Mouse (Mus musculus) megakaryocyte, adult 5-6 weeks (primary cell): Measurements from ENCODE around the gene Plekhg6. TPM values are rescaled to one million over a fixed set of nuclear protein-coding genes. Genes with fewer than 3 reads are reported as not detected.

Source experiments
- ATAC-seq: 2 replicates; pipeline ENCODE4 v1.8.0; 2016; ENCODE audit warnings: mild to moderate bottlenecking, inconsistent platforms; ENCODE audit not compliant: poor library complexity, severe bottlenecking
- total RNA-seq, 2 experiments: library from RNA; stranded (forward) in 1 of 2; stranded (reverse) in 1 of 2; fragments of 153-499, 151-499 nt in 1 of 2; fragments of 221-1000, 200-1000 nt in 1 of 2; gene quantifications; 2 replicates each; pipeline versions ENCODE4 v1.2.3 to v1.2.4; 2015 to 2017

Gene Plekhg6
- total RNA-seq (2015) (not detected in 2 replicates), total RNA-seq (2017) (not detected in 2 replicates)

DNA sequence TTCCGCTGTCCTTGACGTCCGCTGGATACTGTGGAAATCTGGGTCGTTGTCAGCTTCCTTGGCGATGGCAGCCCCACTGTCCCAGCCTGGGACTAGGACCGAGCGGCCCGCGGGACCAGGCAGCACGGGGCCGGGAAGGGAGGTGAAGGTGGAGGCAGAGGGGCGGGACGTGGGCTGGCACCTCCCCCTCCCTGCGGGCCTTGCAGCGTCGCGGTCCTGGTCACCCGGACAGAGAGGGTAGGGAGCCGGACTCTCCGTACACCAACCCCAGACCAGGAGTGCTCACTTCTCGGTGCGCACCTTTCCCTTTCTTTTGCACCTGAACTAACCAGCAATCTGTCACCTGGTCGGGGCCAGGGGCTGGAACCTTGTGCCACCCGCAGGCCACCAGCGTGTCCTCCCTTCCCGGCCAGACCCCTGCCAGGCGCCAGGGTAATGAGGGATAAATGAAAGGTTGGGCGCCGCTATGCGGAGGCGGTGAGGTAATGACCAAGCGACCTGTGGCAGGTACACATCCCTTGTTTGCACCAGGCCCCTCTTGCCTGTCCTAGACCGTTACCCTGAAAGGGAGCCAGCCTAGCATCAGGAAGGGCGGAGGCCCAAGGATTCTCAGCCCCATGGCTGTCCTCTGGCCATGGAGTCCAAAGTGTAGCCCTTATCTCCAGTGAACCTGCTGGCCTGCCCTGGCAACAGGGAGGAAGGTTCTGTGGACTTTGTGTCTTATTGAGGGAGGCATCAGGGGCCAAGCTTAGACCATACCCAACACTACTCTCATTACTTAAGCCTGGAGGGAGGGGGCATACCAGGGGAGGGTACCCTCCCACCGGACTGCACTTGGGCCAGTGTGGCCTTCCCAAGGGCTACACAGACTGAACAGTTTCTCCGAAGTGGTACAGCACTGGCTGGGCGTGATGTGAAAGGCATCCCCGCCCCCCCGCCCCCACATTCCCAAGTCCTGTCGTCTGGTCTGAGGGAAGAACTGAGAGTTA lies at the start of gene Plekhg6:
TSS of gene Plekhg6 (minus strand) at position 422 of the 989 bp plus-strand sequence.
- 0 out of 2 replicates have a peak, but pooled peaks have one; percentile 17 for ATAC-seq

DNA sequence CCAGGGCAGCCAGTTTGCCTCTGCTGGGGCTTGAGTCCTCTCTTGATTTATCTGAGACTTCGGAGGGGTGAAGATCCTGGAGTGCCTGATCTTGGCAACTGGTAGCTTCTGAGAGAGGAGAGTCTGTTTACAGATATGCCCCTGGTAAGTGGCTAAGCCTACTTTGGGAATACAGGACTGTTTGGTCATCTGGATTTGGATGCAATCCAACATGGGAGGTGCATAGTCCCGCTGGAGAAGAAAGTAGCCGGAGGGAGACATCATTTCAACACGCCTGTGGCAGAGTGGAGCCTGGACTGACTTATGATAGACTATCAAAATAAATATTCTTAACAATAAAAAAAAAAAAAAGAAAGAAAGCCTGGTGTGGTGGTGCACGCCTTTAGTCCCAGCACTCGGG lies 49.1 kb upstream of the Plekhg6 start:
- ATAC-seq: no peak

DNA sequence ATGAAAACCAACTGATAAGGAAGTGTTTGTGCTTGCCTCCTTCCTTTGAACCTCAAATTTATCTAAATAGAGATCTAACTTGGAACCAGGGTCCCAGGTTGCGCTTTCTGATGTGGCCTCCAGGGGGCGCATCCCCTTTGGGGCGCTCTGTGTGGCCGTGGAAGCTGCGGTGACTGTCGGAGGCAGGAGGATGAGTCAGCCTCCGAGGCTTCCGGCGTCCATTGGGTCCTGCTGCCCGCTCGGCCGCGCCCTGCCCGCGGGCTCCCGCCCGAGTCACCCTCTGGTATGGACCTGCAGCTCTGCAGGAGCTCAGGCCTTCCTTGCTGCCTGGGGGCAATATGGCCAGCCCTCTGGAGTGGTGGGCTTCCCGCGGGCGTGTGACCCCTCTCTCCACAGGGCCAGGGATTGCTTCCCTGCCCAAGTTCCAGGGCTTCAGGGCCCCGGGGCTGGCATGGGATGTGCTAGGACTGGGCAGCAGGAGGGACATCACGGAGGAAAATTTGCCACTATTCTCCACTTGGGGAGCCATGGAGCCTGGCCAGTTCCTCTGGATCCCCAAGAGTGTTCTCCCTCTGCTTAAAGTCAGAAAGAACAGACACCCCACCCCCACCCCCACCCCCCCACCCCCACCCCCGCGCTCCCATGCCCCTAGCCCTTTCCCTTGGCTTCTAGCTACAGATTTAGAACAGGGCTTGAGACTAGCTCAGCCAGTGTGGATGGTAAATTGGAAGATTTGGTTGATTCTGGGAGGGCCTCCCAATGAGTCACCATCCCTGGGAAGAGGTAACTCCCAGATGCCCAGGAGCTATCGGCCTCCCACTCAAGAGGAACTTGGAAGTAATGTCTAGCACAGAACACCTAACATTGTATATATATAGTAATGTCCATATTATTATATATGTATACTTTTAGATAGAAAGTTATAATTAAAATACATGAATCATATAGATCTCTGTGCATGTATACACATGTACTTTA lies 46.1 kb upstream of the Plekhg6 start:
- ATAC-seq: peak; percentile 87

DNA sequence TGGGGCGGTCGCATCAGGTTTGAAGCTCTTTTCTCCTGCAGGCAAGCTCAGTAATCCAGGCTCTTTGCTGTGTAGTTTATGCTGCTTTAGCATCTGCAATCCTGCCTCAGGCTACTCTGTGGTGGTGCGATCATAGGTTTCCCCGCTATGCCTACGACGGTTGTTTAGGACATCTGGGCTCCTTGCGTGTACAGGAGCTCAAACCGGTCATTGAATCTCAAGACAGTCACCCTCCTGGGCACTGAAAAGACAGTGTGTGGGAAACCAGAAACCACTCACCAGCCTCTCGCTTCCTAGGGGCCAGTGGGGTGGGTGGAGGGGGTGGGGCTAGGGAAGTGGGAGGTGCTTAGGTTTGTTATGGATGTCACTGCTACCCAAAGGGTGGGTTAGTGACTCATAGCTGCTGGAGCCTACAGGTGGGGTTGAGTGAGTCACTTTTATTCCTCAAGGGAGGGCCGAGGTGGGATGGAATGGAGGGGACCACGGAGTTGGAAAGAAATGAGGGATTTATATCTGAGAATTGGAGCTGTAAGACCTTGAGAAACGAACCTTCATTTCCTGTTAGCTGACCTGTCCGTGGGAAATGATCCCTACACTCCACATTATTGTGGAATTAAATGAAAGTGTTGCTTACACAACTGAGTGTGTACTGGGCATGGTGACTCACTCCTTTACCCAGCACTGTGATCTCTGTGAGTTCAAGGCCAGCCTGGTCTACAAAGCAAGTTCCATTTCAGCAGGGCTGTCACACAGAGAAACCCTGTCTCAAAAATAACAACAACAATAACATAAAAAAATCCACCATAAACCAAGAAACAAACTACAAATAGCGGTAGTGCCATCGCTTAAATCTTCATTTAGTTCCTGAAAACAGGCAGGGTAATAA lies 44.9 kb upstream of the Plekhg6 start:
- ATAC-seq: peak; percentile 17; the same call in 1 of the 2 replicates

DNA sequence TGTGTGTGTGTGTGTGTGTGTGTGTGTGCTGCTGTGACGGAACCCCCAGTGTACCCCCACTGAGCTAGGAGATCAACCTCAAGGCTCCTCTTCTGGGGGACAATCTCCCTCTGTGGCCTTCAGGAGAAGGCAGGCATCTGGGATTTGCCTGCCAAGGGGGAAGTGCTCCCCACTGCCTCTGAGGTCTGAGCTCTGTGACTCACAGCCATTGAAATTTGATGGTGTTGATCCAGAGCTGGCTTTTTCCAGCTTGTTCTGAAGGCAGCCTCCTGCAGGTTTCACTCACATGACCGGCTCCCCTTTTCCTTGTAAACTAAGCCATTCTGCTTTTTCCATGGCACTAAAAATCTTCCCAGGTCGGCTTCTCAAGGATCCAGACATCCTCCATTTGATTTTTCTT lies 43.6 kb upstream of the Plekhg6 start:
- ATAC-seq: no peak

DNA sequence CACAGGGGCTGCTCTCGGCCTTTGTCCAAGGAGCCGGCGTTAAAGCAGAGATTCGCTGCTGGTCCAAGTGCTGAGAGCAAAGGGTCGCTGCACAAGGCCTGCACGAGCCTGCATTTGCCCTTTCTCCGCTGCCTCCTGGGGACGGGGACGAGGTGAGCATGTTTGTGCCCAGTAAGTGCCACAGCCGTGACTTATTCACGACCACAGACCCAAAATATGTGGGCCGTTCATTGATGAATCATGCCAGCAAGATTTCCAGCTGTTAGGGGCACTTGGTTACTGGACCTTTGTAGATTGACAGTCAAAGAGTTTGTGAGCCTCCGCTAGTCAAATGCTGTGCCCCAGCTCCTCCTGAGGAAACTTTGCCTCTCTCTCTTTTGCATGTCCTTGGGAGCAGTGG lies 42.9 kb upstream of the Plekhg6 start:
- no peak for ATAC-seq

DNA sequence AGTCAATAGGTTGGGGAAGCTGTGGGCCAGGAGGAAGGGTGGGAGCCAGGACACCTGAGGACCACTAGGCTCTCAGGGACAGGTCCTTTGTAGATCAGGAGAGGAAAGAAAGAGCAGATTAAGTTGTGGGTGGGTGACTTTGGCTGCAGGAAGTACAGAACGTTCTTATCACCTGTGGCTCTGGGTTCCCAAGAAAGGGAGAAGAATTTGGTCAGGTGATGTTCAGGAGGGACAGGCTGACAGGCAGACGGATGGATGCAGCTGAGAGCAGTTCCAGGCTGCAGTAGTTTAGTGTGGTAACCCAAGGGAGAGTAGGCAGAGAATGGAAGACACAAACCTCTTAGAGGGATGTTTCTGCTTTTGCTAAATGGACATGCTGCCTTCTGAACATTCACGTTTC lies 42.5 kb upstream of the Plekhg6 start:
- ATAC-seq: no peak

DNA sequence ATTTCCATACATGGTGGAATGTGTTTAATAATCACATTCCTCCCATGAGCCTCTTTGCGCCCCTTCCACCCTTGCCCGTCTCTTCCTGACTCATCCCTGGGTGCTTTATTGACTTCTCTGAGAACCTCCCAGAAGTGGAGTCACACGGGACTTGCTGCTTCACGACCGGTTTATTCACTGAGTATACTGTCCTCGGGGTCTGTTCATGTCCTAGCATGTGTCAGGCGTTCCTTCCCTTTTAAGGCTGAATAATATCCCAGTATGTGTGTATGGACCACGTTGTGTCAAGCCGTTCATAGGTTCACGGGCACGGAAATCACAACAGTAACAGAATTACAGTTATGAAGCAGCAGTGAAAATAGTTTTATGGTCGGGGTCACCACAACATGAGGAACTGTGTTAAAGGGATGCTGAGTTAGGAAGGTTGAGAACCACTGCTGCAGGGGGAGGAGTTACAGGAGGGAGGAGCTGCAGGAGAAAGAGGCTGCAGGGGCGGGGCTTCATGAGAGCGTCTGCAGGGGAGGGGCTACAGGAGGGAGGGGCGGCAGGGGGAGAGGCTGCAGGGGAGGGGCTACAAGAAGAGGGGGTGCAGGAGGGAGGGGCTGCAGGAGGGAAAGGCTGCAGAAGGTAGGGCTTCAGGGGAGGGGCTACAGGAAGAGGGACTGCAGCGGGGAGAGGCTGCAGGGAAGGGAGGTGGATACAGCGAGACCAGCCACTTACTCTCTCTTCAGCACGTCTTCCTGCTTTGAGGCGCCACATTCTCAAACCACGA lies 41.6 kb upstream of the Plekhg6 start:
- peak; percentile 53 for ATAC-seq

DNA sequence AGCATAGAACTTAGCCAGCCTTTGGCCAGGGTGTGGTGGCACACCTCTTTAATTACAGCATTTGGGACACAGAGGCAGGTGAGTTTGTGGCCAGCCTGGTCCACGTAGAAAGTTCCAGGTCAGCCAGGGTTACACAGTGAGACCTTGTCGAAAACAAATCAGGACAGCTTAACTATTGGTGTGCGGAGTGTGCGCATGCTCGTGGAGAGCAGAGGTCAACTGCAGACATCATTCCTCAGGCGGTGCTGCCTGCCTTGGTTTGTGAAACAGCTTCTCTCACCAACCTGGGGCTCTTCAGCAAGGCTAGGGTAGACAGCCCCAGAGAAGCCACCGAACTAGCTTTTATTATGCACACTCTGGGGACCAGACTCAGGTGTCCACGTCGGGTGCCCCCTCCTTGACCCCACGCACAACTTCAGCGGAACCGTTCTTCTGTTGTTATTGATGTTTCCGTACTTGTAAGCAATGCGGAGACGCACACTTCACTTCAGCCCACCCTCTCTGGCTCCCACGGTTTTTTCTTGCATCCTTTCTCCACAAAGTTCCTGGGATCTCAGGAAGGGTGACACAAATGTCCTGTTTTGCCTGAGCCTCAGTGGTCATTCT lies 40.0 kb upstream of the Plekhg6 start:
- ATAC-seq: no peak

DNA sequence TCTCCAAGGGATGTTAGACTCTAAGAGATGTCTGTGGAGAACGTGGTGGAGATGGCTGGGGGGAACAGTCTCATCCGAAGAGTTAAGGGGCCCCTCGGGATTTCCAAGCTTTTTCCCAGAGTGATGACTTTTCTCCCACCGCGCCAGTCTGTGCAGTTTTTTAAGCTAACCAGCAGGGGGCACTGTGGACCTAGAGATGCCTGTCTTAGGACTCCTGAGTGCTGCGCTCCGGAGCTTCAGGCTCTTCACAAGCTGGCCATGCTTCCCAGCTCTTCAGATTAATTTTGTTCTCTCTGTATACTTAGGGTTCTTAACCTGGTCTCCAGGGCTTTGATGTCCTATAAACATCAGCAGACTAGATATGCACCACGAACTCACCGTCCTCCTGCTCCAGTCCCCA lies 38.2 kb upstream of the Plekhg6 start:
- ATAC-seq: peak; percentile 81

DNA sequence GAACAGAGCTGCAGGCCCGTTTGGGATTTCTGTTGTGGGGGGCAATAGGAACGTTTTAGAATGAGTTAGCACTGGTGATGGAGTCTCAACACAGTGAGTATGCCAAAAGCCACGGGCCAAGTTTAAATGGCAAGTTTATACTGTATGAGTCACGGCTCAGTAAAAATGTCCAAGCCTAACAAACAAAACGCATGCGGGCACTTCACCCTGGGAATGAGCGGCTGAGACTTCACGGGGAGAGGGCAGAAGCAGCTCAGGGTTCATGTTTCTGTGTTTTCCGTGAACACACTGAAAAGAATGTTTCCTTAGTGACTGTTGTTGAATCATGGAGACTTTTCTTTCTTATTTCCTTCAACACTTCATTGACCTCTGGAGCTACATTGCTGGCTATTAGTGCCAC lies 32.7 kb upstream of the Plekhg6 start:
- ATAC-seq: no peak

DNA sequence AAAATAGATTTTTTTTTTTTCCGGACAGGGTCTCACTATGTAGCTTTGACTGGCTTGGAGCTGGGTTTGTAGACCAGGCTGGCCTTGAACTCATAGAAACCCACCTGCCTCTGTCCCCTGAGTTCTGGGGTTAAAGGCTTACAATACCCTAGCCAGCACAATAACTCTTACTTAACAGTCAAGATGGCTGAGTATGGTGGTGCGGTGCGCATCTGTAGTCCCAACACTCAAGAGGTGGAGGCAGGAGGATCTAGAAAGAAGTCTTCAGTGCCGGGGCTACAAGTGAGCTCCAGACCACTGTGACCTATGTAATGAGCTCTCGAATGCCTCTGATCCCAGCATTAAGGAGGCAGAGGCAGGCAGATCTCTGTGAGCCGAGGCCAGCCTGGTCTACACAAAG lies 31.1 kb upstream of the Plekhg6 start:
- no peak for ATAC-seq

DNA sequence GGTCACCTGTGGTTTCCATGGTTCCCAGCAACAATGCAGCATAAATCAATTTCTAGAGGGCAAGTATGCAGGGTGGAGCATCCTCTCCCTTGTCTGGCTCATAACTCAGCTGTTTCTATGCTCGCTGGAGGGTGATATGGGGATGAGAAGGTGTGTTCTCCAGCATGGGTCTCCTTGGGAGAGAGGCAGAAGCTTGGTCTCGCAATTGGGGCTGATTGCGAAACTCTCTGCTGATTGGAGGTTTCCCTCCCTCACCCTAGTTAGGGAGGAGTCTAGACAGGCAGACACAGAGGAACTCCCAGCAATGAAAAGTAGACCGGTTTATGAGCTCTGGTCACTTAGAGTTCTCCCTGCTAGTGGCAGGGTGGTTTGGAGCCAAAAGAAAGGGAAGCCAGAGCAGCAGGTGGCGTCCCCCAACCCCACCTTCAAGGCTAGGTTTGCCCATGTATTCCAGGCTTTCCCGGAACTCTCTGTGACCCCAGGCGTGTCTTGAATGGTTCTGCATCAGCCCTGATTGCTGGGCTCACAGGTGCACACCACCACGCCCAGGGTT lies 30.5 kb upstream of the Plekhg6 start:
- ATAC-seq: peak; percentile 96

DNA sequence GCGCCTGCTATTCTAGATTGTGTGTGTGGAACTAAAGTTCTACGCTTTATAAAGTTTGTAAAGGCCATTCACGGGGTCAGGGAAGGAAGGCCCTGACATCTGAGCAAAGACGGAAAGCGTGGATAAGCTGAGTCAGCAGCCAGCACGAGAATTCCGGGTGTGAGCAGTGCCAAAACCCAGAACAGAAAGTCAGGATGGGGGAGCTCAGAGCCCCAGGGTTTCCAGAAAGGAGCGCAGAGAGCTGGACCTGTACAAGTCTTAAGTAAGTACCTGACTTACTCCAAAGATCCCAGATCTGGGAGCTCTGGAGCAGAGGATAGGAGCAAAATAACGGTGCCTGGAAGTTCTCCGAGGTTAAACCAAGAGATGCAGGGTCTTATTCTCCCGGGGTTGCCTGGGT lies 30.0 kb upstream of the Plekhg6 start:
- 0 out of 2 replicates have a peak, but pooled peaks have one; percentile 3 for ATAC-seq

DNA sequence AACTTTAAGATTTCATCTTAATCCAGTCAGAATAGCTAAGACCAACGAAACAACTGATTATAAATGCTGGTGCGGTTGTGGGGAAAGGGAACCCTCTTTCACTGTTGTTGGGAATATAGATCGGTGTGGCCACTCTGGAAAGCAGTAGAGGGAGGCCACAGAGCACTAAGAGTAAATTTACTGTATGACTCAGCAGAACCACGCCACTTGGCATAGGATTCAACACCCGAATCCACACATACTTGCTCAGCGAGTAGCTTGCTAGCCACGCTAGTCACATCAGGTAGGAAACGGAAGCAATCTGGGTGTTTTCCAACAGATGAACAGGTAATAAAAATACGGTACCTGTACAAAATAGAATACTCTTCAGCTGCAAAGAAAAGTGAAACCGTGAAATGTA lies 27.1 kb upstream of the Plekhg6 start:
- no peak for ATAC-seq

DNA sequence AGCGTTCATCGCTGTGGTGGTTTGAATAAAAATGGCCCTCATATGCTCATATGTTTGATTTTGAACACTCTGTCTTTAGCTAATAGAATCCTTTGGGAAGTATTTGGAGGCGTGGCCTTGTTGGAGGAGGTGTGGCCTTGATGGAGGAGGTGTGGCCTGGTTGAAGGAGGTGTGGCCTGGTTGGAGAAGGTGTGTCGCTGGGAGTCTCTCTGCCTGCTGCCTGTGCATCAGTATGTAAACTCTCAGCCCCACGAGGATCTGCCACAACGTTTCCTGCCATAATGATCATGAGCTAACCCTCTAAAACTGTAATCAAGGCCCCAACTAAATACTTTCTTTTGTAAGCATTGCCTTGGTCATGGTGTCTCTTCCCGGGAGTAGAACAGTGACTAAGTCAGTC lies 26.6 kb upstream of the Plekhg6 start:
- no peak for ATAC-seq

DNA sequence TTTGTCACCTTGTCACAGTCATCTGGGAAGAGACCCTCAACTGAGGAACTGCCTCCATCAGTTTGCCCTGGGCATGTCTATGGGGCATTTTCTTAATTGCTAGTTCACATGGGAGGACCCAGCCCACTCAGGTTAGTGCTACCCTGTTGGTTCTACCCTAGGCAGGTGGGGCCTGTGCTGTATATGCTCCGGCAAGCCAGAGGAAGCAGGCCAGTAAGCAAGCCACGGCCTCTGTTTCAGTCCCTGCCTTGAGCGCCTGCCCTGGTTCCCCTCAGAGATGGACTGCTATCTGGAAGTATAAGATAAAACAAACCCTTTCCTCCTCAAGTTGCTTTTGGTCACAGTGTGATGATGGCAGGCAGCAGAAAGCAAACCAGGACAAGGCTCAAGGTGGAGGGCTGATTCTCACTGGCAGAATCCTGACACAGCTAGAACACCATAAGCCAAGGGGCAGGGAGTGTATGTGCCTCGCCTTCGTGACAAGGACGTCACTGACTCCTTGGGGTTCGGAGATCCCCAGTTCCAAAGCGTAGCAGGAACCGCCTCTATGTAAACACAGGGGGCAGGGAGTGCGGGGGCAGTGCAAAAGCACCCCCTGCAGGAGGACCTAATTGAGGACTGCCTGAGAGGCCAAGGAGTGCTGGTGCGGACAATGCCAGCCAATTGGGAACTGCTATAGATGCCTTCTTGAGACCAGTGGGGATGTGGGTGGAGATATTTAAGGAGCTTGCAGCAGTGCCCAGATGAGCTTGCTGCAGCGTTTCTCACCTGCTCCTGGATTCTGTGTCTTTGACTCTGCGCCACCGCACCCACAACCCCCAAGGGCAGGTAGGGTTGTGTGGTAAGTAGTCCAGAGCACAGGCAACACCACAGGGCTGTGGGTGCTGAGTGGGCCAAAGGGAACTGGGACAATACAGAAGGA lies 25.1 kb upstream of the Plekhg6 start:
- ATAC-seq: no peak

DNA sequence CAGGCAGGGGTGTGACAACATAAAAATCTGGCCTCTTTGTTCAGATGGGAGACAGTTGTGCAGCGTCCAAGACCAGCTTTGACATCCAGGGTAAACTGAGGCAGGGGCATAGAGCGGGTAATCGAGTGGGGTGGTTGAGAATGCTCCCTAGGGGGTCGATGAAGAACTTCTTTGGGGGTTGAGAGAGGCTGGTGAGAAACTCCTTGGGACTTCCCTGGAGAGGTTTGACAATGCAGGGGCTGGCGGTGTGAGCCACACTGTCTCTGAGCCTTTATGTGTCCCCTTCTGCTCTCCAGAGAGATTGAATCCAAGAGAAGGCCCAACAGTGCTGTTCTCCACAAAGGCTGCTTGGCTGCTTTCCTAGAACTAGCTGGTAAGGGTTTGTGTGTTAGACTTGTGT lies 9.3 kb upstream of the Plekhg6 start:
- ATAC-seq: no peak
